Mouse (Mus musculus): ENCODE measurements at regions not wholly inside any gene's neighbourhood (a gene's known extent, or its start where the extent isn't known, plus 50 kb on each side); places are given as distances from the start of the nearest gene placed in this dataset.

DNA sequence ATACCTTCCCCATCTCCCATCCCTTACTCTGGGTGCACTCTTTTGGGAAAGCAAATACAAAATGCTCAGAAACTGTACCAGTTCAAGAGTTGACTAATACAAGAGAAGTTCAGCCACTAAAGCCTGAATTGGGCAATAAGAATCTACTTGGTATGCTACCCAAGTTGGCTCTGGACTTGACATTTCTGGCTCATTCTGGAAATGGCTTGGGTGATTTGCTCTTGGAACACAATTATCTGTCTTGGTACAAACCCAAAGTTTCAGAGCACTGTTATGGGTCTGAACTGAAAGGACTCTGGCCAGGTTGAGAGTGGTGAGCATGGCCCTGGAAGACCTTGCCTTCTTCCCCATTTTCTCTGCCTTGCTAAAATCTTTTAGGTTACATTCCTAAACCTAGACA lies 136.6 kb downstream of the Fam84a start:
- DNase-seq, result peak in 1 of 2 experiments; percentile 4
- no peak overlapping the region for H3K27ac ChIP-seq (ENCODE audit: insufficient read depth, low read length)
- TF ChIP-seq POLR2A (IDR thresholded peaks at IDR 0.05; ENCODE audit: borderline replicate concordance, insufficient read depth, low read length) (no peak), CTCF (IDR thresholded peaks at IDR 0.05; ENCODE audit: borderline replicate concordance, insufficient read depth, low read depth, low read length) (no peak)
- H3K27me3 ChIP-seq (ENCODE audit: control insufficient read depth, insufficient read depth, low read length), result no peaks in the 10 kb centered on the region
- no peaks in the 10 kb centered on the region for H3K4me1 ChIP-seq (ENCODE audit: control insufficient read depth, insufficient read depth, low read length)
- H3K4me3 ChIP-seq (replicated peaks; ENCODE audit: insufficient read depth, low read depth, low read length), result no peak overlapping the region

DNA sequence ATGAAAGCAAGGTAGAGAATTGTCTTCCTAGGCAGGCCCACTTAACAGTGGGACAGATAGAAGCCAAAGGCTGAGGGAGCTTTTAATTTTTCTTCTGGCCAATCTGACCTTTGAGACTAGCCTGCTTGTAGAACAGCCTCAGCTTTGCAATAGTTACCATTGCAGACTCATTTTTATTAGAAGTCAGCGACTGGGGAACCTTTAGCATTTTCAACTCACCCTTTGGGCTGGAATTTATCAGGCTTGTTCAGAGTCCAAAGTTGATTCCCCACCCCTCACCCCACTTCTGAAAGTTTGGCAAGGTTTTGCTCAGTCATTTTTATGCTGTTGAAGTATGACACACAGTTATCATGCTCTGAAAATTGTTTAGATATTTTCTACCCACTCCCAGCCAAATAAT lies 145.9 kb downstream of the Fam84a start:
- TF ChIP-seq POLR2A (IDR thresholded peaks at IDR 0.05; ENCODE audit: borderline replicate concordance, insufficient read depth, low read length) (no peak), CTCF (IDR thresholded peaks at IDR 0.05; ENCODE audit: borderline replicate concordance, insufficient read depth, low read depth, low read length) (no peak)
- Histone ChIP-seq H3K4me3 (replicated peaks; ENCODE audit: insufficient read depth, low read depth, low read length) (no peak overlapping the region), H3K27ac (ENCODE audit: insufficient read depth, low read length) (no peak overlapping the region), H3K4me1 (ENCODE audit: control insufficient read depth, insufficient read depth, low read length) (no peaks in the 10 kb centered on the region), H3K27me3 (ENCODE audit: control insufficient read depth, insufficient read depth, low read length) (no peaks in the 10 kb centered on the region)
- no peak for DNase-seq
- 73% methylated on average over 1 of the region's 1 CpGs for WGBS

DNA sequence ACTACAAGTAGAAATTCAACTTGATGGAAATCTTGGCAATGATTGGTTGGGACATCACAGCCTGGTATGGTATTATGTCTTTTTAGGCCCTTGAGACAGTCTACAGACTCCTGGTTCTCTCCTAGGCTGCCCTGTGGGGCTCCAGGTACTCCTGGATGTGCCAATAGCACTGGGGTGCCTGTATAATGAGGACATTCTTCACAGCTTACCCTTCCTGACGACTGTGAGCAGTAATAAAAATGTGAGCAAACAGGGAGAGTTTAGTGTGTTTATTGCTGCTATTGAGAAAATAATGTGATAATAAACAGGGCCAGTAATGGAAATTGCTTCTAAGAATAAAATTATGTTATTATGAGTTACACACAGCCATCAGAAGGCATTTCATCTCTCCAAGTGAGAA lies 150.2 kb downstream of the Fam84a start:
- DNase-seq, result no peak
- no peak for TF ChIP-seq POLR2A (IDR thresholded peaks at IDR 0.05; ENCODE audit: borderline replicate concordance, insufficient read depth, low read length)
- TF ChIP-seq CTCF (IDR thresholded peaks at IDR 0.05; ENCODE audit: borderline replicate concordance, insufficient read depth, low read depth, low read length), result no peak
- 31% methylated on average over 1 of the region's 1 CpGs for WGBS

DNA sequence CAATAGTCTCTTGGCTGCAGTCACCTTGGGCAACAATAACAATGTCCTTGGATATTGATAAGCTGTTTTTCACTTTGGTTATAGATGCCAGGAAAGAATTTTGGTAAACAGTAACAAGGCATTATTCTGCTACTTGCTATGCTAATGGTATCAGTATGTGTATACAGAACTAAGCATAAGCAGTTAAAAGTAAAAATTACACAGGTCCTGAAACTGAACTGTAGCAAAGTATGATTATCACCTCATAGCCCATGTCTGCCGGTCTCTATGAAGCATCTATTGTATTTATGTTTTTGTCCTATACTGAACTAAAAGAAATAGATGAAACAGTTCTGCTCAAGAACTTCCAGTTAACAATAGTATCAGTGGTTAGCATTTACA lies 167.5 kb downstream of the Fam84a start:
- 54% methylated on average over 1 of the region's 1 CpGs for WGBS
- no peak for DNase-seq

More for the DNA sequence above, 150.2 kb downstream of the Fam84a start:
- Histone ChIP-seq H3K4me1 (ENCODE audit: control insufficient read depth, insufficient read depth, low read length) (no peaks in the 10 kb centered on the region), H3K27me3 (ENCODE audit: control insufficient read depth, insufficient read depth, low read length) (no peaks in the 10 kb centered on the region), H3K27ac (ENCODE audit: insufficient read depth, low read length) (no peak overlapping the region), H3K4me3 (replicated peaks; ENCODE audit: insufficient read depth, low read depth, low read length) (no peak overlapping the region)

DNA sequence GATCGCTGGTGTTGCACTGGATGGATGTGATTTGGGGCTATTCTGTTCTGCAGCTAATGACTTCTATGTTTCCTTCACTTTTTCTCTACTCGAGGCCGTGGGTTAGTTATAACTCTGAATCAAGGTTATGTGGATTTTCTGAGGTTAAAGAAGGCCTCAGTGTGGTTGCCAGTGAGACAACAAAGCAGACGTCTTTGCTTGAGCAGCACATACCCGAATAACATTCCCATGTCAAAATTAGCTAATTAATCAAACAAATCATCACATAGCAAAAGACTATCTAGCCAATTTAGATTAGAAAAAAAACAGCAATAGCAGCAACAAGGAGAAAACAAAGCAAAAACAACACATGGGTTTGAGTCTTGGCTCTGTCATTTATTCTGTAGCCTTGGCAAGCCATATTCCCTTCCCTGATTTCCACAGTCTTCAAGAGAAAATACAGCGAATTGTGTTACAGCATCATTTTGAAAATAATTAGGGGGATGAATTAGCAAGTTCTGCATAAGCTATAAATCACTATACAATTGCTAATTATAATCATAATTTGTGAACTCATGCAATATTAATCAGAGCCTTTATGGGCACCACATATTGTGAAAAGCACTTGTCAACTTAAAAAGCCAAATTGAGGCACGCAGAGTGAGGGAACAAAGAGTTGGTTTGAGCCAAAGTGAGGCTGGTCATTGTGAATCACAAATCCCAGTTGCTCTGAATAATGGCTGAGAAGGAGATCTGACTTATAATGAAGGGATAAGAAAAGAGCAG lies 168.0 kb downstream of the Fam84a start:
- Histone ChIP-seq H3K27me3 (ENCODE audit: control insufficient read depth, insufficient read depth, low read length) (no peaks in the 10 kb centered on the region), H3K4me3 (replicated peaks; ENCODE audit: insufficient read depth, low read depth, low read length) (no peak overlapping the region), H3K4me1 (ENCODE audit: control insufficient read depth, insufficient read depth, low read length) (no peaks in the 10 kb centered on the region), H3K27ac (ENCODE audit: insufficient read depth, low read length) (no peak overlapping the region)
- 41% methylated on average over 7 of the region's 7 CpGs for WGBS
- TF ChIP-seq POLR2A (IDR thresholded peaks at IDR 0.05; ENCODE audit: borderline replicate concordance, insufficient read depth, low read length) (no peak), CTCF (IDR thresholded peaks at IDR 0.05; ENCODE audit: borderline replicate concordance, insufficient read depth, low read depth, low read length) (no peak)
- no peak for DNase-seq

More for the DNA sequence above, 167.5 kb downstream of the Fam84a start:
- Histone ChIP-seq H3K4me3 (replicated peaks; ENCODE audit: insufficient read depth, low read depth, low read length) (no peak overlapping the region), H3K27ac (ENCODE audit: insufficient read depth, low read length) (no peak overlapping the region), H3K4me1 (ENCODE audit: control insufficient read depth, insufficient read depth, low read length) (no peaks in the 10 kb centered on the region), H3K27me3 (ENCODE audit: control insufficient read depth, insufficient read depth, low read length) (no peaks in the 10 kb centered on the region)
- TF ChIP-seq POLR2A (IDR thresholded peaks at IDR 0.05; ENCODE audit: borderline replicate concordance, insufficient read depth, low read length) (no peak), CTCF (IDR thresholded peaks at IDR 0.05; ENCODE audit: borderline replicate concordance, insufficient read depth, low read depth, low read length) (no peak)

DNA sequence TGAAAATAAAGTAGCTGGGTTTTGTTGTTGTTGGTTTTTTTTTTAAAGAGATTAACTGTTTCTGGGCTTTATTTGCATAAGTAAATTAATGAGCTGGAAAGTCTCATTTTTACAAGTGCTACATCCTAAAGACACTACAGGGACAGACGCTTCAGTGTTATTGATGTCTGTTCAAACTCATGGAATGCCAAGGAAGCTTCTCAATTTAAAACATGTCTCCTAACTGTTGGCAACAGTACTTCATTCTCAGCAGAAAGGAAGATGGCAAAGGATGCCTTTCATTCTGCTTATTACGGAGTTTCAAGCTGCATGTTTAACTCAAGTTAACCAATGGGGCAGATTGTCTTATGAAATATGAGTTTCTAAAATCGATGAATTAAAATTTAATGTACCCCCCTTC lies 187.3 kb downstream of the Fam84a start:
- H3K27ac ChIP-seq (ENCODE audit: insufficient read depth, low read length), result no peak overlapping the region
- H3K27me3 ChIP-seq (ENCODE audit: control insufficient read depth, insufficient read depth, low read length), result no peaks in the 10 kb centered on the region
- no peaks in the 10 kb centered on the region for H3K4me1 ChIP-seq (ENCODE audit: control insufficient read depth, insufficient read depth, low read length)
- WGBS, result 80% methylated on average over 3 of the region's 3 CpGs
- TF ChIP-seq POLR2A (IDR thresholded peaks at IDR 0.05; ENCODE audit: borderline replicate concordance, insufficient read depth, low read length), result no peak
- TF ChIP-seq CTCF (IDR thresholded peaks at IDR 0.05; ENCODE audit: borderline replicate concordance, insufficient read depth, low read depth, low read length), result no peak
- no peak overlapping the region for H3K4me3 ChIP-seq (replicated peaks; ENCODE audit: insufficient read depth, low read depth, low read length)
- DNase-seq, result no peak

DNA sequence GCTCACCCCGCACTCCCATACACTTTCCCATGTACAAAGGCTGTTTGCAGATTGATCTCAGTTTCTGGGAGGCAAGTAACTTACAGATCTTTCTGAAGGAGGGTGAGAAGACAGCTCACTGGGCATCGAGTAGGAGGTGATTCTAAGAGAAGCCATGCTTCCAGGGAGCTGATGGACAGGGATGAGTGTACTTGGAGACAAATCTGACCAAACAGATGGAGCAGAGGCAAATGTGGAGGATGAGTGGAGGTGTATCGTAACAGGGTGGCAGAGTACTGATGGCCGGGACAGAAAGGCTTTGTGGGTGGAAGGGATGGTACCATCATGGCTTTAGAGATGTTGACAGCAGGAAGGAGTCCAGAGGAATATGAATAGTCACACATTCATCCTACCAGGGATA lies 212.4 kb downstream of the Fam84a start:
- WGBS, result 94% methylated on average over 4 of the region's 4 CpGs
- Histone ChIP-seq H3K4me3 (replicated peaks; ENCODE audit: insufficient read depth, low read depth, low read length) (no peak overlapping the region), H3K27me3 (ENCODE audit: control insufficient read depth, insufficient read depth, low read length) (no peaks in the 10 kb centered on the region), H3K4me1 (ENCODE audit: control insufficient read depth, insufficient read depth, low read length) (no peaks in the 10 kb centered on the region), H3K27ac (ENCODE audit: insufficient read depth, low read length) (no peak overlapping the region)
- no peak for DNase-seq
- TF ChIP-seq POLR2A (IDR thresholded peaks at IDR 0.05; ENCODE audit: borderline replicate concordance, insufficient read depth, low read length) (no peak), CTCF (IDR thresholded peaks at IDR 0.05; ENCODE audit: borderline replicate concordance, insufficient read depth, low read depth, low read length) (no peak)

DNA sequence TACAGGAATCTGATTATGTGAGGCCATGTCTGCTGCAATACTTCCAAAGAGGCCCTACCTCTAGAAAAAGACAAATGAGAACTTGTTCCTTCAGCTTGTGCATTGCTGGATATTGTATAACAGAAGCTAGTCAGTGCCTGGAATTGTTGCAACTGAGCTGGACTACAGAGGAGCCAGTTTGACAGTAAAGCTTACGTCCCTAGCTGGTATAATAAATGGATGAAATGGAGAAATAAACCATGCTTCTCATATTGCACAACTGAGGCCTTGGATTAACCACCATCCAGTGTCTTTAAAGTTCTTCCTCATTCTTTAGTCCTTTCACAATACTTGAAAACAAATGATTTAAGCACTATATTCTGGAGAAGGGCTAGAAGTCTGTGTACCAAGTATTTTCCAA lies 230.8 kb downstream of the Fam84a start:
- 84% methylated on average over 1 of the region's 1 CpGs for WGBS

More for the DNA sequence above, 230.8 kb downstream of the Fam84a start:
- DNase-seq, result no peak
- no peak overlapping the region for H3K27ac ChIP-seq (ENCODE audit: insufficient read depth, low read length)
- H3K4me3 ChIP-seq (replicated peaks; ENCODE audit: insufficient read depth, low read depth, low read length), result no peak overlapping the region
- TF ChIP-seq CTCF (IDR thresholded peaks at IDR 0.05; ENCODE audit: borderline replicate concordance, insufficient read depth, low read depth, low read length), result no peak
- no peak for TF ChIP-seq POLR2A (IDR thresholded peaks at IDR 0.05; ENCODE audit: borderline replicate concordance, insufficient read depth, low read length)
- no peaks in the 10 kb centered on the region for H3K27me3 ChIP-seq (ENCODE audit: control insufficient read depth, insufficient read depth, low read length)
- H3K4me1 ChIP-seq (ENCODE audit: control insufficient read depth, insufficient read depth, low read length), result no peaks in the 10 kb centered on the region

All from cerebellum, adult 2 months (tissue).